Comparison of ENCODE assay signal across 8 mouse cellular contexts in genomic region chr5:9266280-9266923, GRCm38 (mm10). TPM values are rescaled to one million over a fixed set of nuclear protein-coding genes. Genes with fewer than 3 reads are reported as not detected.
A peak's percentile ranks its signal among the peaks of the same experiment; 100 is the strongest.
DNase-seq lines count a peak whose midpoint lies in the region; ATAC-seq and TF ChIP-seq lines count a peak whose summit lies in the region.

No protein-coding gene starts in this region.

- H3K27me3 ChIP-seq in heart, adult 2 months (ENCODE audit: control insufficient read depth, insufficient read depth, low read length) = peaks cover 6% of the 10 kb centered on the region; the same call in 1 of the 2 replicates
- H3K27me3 ChIP-seq in hindbrain, embryonic 14.5 days (ENCODE audit: control insufficient read depth, insufficient read depth, low read length) = no peaks in the 10 kb centered on the region

- no peak for TF ChIP-seq CTCF in heart, adult 2 months (IDR thresholded peaks at IDR 0.05)

- H3K9ac ChIP-seq in heart, adult 2 months (ENCODE audit: low read depth, low read length) = peak overlapping the region; percentile 48
- H3K9ac ChIP-seq in hindbrain, embryonic 14.5 days = peak overlapping the region; percentile 95

- 0 out of 2 replicates have a peak, but pooled peaks cover 2% of the 10 kb centered on the region for H3K9me3 ChIP-seq in hindbrain, embryonic 14.5 days (ENCODE audit: control insufficient read depth, low read length)

- ATAC-seq in hindbrain, embryonic 14.5 days (ENCODE audit: low FRiP score) = no peak

- WGBS in heart, adult 2 months = 1% methylated on average over 30 of the region's 30 CpGs
- WGBS in hindbrain, embryonic 14.5 days = under 1% methylated on average over 30 of the region's 30 CpGs

- TF ChIP-seq POLR2A in heart, adult 2 months (IDR thresholded peaks at IDR 0.05; ENCODE audit: insufficient read depth, low read depth, low read length) = no peak

- no peak for TF ChIP-seq EP300 in heart, adult 2 months (IDR thresholded peaks at IDR 0.05; ENCODE audit: insufficient read depth, low read depth, low read length)

- no peaks in the 10 kb centered on the region for H3K36me3 ChIP-seq in heart, adult 2 months (ENCODE audit: control insufficient read depth, insufficient read depth, low read length)
- no peaks in the 10 kb centered on the region for H3K36me3 ChIP-seq in hindbrain, embryonic 14.5 days (replicated peaks; ENCODE audit: control insufficient read depth, insufficient read depth)

- peak in 1 of 2 experiments; percentile 4 for DNase-seq in heart, adult 2 months
- no peak for DNase-seq in heart, adult 18-20 months
- DNase-seq in urinary bladder, adult 2 months (ENCODE audit: low spot score) = peak; percentile 30
- no peak for DNase-seq in urinary bladder, postnatal 14 days (ENCODE audit: low spot score)
- DNase-seq in hindbrain, embryonic 14.5 days (ENCODE audit: low spot score) = peak; percentile 40
- DNase-seq in mesoderm, embryonic 11.5 days (ENCODE audit: low read depth, low spot score) = peak; percentile 39
- no peak for DNase-seq in right cerebral cortex, adult 18-20 months
- no peak for DNase-seq in left cerebral cortex, adult 11 months (ENCODE audit: low spot score)

- no peak overlapping the region for H3K27ac ChIP-seq in heart, adult 2 months
- H3K27ac ChIP-seq in hindbrain, embryonic 14.5 days = peak overlapping the region; percentile 96

- no peaks in the 10 kb centered on the region for H3K79me2 ChIP-seq in heart, adult 2 months (replicated peaks; ENCODE audit: control insufficient read depth, insufficient read depth, low read length)

- H3K4me3 ChIP-seq in heart, adult 2 months = peak overlapping the region; percentile 55
- H3K4me3 ChIP-seq in hindbrain, embryonic 14.5 days (replicated peaks; ENCODE audit: low read length) = peak overlapping the region; percentile 89

- H3K4me1 ChIP-seq in heart, adult 2 months (ENCODE audit: control insufficient read depth, insufficient read depth, low read length) = no peaks in the 10 kb centered on the region
- H3K4me1 ChIP-seq in hindbrain, embryonic 14.5 days (replicated peaks; ENCODE audit: control insufficient read depth, insufficient read depth, low read length) = peaks cover 18% of the 10 kb centered on the region; the same call in 1 of the 2 replicates

- intact Hi-C loops in heart, adult 2 months (cut with DNase I) = no loop called here

- H3K4me2 ChIP-seq in hindbrain, embryonic 14.5 days (replicated peaks) = peak overlapping the region; percentile 78

RNA-seq across cellular contexts. Expression of gene 9330182L06Rik, which starts 0.5 kb away (rescaled TPM):
- under 1 TPM; 0.10 to 0.23 TPM for total RNA-seq in heart, adult 2 months (2021)
- polyA plus RNA-seq in heart, adult 2 months (2012; rRNA removed) = 0.04 and 0.32 TPM in 2 replicates
- under 1 TPM; 0.27 to 0.33 TPM for total RNA-seq in heart, adult 18-20 months (2021)
- polyA plus RNA-seq in urinary bladder, adult 2 months (2012; rRNA removed) = 3.8 and 5.3 TPM in 2 replicates
- 37.2 and 39.9 TPM in 2 replicates for polyA plus RNA-seq in hindbrain, embryonic 14.5 days (2014; fragmentation: Nextera tagmentation; extraction: Ambion mirVana)

Comparison
In these comparisons a context has a peak if more than half of its experiments do, and no peak if none do; other contexts are left out.
1. DNase-seq: peak in urinary bladder, adult 2 months (single experiment), hindbrain, embryonic 14.5 days (single experiment) and mesoderm, embryonic 11.5 days (single experiment); none in heart, adult 18-20 months (0 of 2), urinary bladder, postnatal 14 days (single experiment), right cerebral cortex, adult 18-20 months (single experiment) and left cerebral cortex, adult 11 months (single experiment).